Mouse (Mus musculus) heart, postnatal 0 days (tissue): ENCODE measurements around the gene St6galnac6.

Experiments
- CTCF ChIP-seq: IDR thresholded peaks from 2 replicates; pipeline ENCODE4 v1.5.1; 2016; ENCODE audit warnings: antibody characterized with exemption, control low read depth, low read depth
- EP300 ChIP-seq: IDR thresholded peaks from 2 replicates; pipeline ENCODE4 v1.6.1; 2016; ENCODE audit warnings: antibody characterized with exemption, low read depth

GRCm38 (mm10) chr2:32628044-32628550, 28.6 kb downstream of the St6galnac6 start:
- no peak for TF ChIP-seq CTCF
- TF ChIP-seq EP300, result no peak
